ENCODE assay signal across 8 mouse cellular contexts in genomic region chr1:23826887-23827758, GRCm38 (mm10).
DNase-seq lines count a peak whose midpoint lies in the region; ATAC-seq and TF ChIP-seq lines count a peak whose summit lies in the region.

No protein-coding gene starts in this region.

- peak; percentile 19 to 31 for DNase-seq in urinary bladder, postnatal 36 days (ENCODE audit: low spot score in 2 of 2)
- DNase-seq in urinary bladder, postnatal 4 days (ENCODE audit: low spot score in 2 of 2): no peak
- peak; percentile 36 for DNase-seq in c-Kit-negative CD71-positive TER-119-positive erythroid progenitor cells, embryonic 14.5 days (ENCODE audit: low read depth, low spot score)
- DNase-seq in fibroblast of lung, adult 2 months (ENCODE audit: low read depth): peak; percentile 14
- peak; percentile 27 for DNase-seq in liver, adult 2 months (ENCODE audit: extremely low read depth, low read depth, low spot score)
- peak; percentile 49 for DNase-seq in neural tube, embryonic 10.5 days (ENCODE audit: extremely low spot score, low spot score)
- peak; percentile 31 for DNase-seq in thymus, postnatal 25 days

- H3K4me3 ChIP-seq in liver, adult 2 months (ENCODE audit: insufficient read depth, low read depth, low read length): no peak overlapping the region

- WGBS in liver, adult 2 months: 32% methylated on average over 13 of the region's 13 CpGs

- peak; percentile 72 for ATAC-seq in inflammation-experienced regulatory T-cells, adult 6 months

- H3K79me2 ChIP-seq in liver, adult 2 months (ENCODE audit: control insufficient read depth, insufficient read depth, low read length): no peaks in the 10 kb centered on the region

- no peaks in the 10 kb centered on the region for H3K27me3 ChIP-seq in liver, adult 2 months (ENCODE audit: control insufficient read depth, insufficient read depth, low read length)

- peak; percentile 71 for TF ChIP-seq CTCF in liver, adult 2 months (IDR thresholded peaks at IDR 0.05; ENCODE audit: low read depth, low read length)

- H3K4me1 ChIP-seq in liver, adult 2 months (ENCODE audit: control insufficient read depth, insufficient read depth, low read length): no peaks in the 10 kb centered on the region

- no peak overlapping the region for H3K27ac ChIP-seq in liver, adult 2 months (replicated peaks; ENCODE audit: insufficient read depth, low read depth, low read length)

- no peaks in the 10 kb centered on the region for H3K36me3 ChIP-seq in liver, adult 2 months (ENCODE audit: control insufficient read depth, insufficient read depth, low read length)

- H3K9ac ChIP-seq in liver, adult 2 months (ENCODE audit: low read depth, low read length): no peak overlapping the region

- TF ChIP-seq POLR2A in liver, adult 2 months (IDR thresholded peaks at IDR 0.05; ENCODE audit: extremely low read depth, insufficient read depth, low read length): no peak

Comparison
In these comparisons a context has a peak if more than half of its experiments do, and no peak if none do; other contexts are left out.
1. DNase-seq: peak in urinary bladder, postnatal 36 days (2 of 2), c-Kit-negative CD71-positive TER-119-positive erythroid progenitor cells, embryonic 14.5 days (single experiment), fibroblast of lung, adult 2 months (single experiment), liver, adult 2 months (single experiment), neural tube, embryonic 10.5 days (single experiment) and thymus, postnatal 25 days (single experiment); none in urinary bladder, postnatal 4 days (0 of 2).